Mouse (Mus musculus) right cerebral cortex, postnatal 10 days (tissue): ENCODE measurements around the gene Ust.

Source experiments
- DNase-seq, 2 experiments: peaks; one replicate each; pipeline ENCODE4 v3.0.0; 2021; ENCODE audit warnings: low spot score in 2 of 2

Ust gene

DNA sequence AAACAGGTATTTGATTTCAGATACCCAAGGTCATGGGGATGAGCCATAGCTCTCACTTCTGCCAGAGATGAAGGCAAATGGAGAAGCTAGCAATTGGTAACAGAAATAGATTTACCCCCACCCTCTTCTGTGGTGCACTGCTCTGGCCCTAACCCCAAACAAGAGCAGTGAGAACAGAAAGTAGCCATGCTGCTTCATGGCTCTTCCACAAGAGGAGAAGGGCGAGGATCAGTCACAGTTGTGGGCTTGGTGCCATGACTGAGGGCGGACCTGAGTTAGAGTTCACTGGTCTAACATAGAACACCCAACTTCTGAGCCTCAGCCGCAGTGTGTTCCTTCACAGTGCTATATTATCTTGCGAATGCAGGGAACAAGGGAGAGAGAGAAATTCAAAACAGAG is 13.8 kb downstream of the Ust start:
- peak in 1 of 2 experiments; percentile 43 for DNase-seq

DNA sequence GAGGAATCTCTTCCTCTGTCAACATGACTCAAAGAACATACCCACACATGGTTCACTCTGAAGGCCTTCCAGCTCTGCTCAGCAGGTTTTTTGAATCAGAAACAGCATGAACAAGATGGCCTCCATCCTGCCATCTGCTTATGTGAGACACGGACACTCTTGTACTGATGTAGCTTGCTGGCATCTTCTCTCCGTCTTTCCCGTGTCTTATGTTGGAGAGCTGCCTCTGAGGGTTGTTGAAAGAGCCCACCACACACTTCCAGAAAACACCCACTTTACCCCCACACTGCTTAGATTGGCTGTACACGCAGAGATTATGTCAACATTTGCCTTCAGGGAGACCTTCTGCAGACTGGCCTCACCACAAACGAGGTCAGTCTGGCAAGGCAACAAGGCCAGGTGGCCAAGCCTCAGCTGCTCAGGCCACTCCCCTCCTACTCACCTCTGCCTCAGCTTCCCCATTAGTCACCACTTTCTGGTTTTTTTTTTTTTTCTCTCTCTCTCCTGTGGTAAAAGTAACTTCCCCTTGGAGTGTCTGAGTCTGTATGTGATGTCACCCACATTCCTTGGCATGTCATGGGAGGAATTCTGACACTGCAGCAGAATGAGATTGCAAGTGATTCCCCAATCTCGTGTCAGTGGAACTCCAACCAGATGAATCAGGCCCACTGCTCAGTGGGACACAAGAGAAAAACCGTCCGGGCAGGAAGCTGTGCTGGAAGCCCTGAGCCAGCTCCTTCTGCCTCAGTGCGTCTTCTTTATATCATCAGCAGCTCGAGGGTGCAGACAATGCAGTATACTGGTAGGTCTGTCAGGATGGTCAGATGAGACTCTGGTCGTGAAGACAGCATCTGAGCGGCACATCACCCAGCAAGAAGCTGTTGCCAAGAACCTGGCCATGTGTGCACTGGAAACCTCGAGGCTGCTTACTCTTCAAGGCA is 19.4 kb downstream of the Ust start:
- DNase-seq, result peak; percentile 37 to 56

DNA sequence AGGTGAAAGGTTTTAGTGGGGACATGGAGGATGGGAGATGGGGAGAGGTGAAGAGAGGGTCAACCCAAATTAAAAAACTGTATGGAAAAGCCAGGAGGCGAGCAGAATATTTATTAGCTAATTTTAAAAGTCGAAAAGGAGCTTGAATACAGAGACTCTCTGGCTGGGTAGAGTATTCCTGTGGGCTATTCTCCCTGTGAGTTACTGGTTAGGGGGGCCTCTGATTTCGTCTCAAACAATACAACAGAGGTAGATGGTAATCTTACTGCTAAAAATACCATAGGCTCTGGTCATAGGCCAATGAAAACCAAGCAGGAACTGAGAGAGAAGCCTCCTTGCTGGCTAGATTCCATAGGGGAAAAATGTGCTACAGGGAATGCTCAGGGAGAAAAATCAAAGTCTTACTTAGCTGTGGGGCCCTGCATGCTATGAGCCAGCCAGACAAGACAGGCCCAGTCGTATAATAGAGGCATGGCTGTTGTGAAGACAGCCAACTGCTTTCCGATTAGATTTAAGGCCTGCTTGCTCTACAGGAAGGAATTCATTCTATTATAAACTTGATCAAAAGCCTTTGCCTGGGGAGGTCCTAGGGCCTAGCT is 23.0 kb downstream of the Ust start:
- peak in 1 of 2 experiments; percentile 11 for DNase-seq

DNA sequence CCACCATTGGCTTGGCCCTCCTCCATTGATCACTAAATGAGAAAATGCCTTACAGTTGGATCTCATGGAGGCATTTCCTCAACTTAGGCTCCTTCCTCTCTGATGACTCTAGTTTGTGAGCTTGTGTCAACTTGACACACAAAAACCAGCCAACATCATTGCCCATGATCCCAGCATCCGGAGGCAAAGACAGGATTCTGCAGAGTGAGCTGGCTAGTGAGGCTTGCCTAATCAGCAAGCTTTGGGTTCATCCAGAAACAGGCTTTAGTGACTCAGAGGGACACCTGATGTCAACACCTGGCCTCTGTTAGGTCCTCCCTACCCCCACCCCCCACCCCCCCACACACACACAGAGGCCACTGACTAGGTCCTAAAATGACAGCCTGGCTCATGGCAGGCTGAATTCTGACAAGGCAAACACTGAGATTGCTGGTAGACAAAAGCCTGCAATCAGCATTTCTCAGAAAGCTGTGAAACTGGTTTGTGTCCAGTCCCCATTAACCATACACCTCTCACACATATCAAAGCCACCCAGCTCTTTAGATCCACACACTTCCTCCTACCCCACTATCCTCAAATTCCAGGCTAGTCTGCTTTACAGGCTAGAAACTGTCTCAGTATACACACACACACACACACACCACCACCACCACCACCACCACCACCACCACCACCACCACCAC is 26.6 kb downstream of the Ust start:
- DNase-seq, result no peak

DNA sequence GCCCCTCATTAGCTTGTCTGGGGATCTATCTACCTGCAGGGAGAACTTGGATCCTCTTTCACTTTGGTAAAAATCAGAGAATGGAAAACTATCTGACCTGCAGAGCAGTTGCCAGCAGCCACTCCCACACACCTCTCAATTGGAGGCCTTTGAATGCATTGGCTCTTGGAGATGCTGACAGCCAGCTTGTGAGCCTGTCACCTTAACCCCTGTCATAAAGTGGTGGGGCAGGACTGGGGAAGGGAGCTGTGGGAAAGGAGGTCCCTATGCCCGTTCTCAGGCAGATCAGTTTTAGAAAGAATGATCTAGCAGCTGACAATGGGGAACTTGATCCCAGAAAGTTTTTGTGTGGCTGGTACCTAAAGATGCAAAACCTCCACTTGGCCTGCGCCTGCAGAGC is 31.2 kb downstream of the Ust start:
- no peak for DNase-seq

DNA sequence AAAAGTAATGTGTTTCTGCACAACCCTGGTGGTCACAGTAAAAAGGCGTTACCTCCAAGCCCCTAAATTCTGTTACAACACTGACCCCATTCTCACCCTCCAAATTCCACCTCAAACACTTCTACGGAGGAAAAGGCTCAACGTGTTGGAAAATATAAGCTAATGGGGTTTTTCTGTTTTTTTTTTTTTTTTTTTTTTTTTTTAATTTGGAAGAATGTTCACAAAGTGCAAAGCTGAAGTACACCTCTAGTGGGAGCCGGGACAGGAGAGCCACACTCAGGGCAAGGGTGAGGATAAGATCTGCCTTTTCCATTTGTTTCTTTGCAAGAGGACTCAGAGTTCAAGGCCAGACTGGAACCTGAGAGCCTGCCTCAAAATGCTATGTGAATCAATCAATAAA is 34.1 kb downstream of the Ust start:
- DNase-seq, result no peak

DNA sequence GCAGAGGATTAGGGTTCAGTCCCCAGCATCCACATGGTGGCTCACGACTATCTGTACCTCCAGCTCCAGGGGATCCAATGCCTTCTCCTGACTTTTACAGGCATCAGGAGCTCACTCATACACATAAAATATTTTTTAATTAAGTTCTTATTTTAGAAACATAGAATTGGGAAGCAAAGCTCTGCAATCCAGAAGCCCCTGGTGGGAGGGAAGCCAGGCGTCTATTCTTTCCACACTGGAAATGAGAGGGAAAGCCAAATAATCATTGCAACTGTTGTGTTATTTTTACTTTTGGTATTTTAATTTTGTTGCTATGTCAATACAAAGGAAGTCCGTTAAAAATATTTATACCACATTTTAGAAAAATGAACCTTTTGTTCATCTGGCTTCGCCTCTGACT is 35.8 kb downstream of the Ust start:
- no peak for DNase-seq

DNA sequence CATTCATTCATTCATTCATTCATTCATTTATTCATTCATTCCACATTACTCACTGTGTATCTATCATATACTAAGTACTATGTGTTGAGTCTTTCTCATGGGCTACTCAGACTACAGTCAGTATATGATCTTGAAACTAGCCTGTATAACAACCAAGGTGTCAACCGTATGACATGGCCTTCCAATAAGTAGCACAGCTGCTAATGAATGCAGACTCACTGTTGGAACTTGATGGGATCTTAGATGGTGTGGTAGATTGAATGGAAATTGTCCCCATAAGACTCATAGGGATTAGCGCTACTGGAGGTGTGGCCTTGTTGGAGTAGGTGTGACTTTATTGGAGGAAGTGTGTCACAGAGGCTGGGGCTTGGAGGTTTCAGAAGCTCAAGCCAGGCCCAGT is 38.8 kb downstream of the Ust start:
- DNase-seq, result no peak

DNA sequence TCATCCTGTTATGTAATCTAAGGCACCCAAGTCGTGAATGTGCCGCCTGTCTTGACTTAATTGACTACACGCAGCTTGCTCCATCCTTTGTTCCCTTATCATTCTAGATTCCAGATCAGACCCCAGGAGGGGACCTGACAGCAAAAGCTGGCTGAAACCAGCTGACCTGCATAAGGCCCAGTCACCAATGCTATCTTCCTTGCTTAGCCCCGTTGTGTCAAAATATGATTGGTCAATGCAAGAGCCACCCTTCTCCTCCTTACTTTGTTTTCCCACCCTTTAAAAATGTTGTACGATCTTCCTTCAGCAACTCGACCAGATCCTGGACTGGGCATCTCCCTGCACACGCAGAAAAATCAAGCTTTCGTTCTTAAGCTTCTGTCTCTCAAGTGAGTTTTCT is 40.7 kb downstream of the Ust start:
- no peak for DNase-seq

DNA sequence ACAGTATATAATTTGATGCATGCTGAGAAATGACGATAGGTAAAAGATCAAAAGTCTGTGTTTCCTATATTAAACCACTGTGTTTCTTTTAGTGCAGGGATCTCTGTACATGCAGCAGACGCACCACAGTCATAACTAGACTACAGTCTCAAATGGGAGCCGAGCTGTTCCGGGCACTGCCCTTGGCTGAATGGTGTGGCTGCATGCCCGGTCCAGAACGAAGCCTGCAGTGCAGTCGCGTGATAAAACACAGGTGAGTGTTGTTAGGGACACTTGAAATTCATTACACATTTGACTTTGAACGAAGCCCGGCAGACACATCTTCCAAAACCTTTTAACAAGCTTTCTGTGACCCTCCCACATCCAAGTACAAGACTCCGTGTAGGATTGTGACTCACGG is 46.6 kb downstream of the Ust start:
- DNase-seq, result no peak

DNA sequence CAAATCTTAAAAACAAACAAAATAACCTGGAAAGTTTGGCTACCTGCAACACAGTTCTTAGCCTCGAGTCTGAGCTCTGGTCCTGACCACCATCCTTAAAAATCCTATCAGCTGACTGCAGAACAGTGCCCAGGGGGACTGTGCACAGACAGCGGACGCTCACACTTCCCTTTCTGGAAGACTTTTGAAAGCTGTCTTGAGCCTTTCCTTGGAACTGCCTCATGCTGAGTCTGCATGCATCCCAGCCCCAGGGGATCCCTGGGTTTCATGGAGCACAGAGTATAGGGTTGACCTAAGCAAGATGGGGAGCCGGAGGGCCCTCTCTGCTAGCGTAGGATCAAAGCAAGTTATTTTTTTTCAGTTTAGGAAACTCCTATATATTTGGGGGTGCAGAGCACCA is 47.6 kb downstream of the Ust start:
- DNase-seq, result no peak

DNA sequence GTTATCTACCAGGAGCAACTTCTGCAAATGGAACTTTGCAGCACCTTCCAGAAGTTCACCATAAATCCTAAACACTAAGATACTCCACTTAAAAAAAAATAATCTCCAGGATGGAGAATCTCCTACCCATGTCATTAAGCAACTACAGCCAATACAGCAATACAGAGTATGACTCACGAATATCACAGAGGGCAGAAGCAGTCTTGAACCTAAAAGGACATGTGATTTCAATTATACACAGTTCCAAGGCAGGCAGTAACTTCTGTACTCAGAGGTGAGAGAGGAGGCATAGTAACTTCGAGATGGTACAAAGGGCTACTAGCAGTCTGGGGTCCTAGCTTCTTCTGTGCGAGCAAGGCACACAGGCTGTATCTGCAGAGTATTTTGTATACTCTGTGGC is 49.1 kb downstream of the Ust start:
- no peak for DNase-seq

DNA sequence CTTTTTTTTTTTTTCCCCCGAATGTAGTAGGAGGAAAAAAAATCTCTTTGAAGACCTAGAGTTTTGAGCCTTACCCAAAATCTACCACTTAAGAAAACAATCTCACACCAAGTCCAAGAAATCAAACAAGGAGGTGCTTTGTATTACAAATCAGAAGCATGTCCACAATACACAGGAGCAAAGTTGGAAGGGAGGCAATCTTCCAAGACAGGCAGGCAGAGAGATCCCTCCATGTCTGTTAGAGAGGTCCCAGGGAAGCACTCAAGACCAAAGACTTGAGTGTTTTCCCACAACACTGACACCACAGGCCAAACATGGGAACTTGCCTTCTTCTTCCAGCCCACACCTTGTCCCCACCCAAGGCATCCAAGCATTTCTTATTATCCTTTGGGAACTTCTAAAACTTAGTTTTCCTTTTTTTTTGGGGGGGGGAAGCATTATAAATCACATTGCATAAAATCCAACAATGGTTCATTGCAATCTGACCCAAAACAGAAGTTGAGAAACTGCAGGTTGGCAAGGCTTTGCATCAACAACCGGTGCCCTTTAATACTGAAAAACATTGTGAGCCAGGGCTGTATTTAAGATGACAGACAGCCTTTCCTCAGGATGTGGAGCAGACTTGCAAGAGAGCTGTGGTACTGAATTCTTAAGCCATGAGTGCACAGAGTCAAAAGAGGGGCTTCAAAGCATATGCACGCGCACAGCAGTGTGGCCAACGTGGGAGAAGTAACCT is 49.8 kb downstream of the Ust start:
- DNase-seq, result no peak

DNA sequence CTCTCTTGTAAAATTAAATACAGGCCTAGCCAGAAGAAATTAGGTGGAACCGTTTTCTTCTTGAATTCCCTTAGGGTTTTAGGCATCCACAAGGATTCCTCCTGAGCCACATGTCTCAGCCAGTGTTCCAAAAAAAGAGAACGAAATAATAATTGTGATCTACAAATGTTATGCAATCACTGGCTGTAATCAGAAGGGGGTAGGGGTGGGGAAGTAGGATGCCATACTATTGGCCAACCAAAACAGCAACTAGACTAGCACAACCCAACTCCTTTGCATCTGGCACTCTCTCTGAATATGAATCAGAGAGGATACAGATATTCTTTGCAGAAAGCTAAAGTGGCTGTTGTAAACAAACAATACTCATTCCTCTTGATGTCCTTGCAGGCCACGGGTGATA is 52.7 kb downstream of the Ust start:
- no peak for DNase-seq

DNA sequence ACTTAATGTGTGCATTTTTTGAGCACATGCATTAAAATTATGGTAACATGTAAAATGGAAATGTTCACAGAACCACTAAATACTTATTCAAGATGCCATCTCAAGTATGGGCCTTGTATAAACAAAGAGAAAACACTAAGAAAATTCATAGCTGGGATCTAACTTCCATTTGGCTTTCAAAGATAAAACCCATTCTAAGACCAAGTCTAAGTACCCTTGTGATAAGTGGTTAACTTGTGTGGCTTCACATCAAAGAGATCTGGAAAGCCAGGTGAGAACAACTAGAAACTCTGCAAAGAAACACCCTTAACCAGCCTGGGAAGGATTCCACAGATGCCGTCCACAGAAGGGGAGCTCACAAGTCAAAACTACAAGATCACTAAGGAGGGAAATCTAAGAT is 53.4 kb downstream of the Ust start:
- DNase-seq, result no peak

DNA sequence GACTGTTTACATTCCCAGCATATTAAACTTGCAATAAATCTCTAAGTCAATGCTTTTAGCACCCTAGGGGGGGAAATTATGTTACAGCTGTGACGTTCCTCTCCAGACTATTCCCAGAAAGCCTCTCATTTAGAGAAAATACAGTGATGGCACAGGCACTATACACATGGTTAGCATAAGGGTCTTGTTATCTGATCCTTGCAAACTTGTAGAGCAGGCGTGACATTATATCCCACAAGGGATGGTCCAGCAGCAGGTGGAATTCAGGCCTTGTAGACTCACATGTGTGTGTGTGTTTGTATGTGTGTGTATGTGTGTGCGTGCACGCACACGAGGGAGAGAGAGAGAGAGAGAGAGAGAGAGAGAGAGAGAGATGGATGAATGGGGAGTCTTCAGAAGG is 57.3 kb downstream of the Ust start:
- DNase-seq, result no peak

DNA sequence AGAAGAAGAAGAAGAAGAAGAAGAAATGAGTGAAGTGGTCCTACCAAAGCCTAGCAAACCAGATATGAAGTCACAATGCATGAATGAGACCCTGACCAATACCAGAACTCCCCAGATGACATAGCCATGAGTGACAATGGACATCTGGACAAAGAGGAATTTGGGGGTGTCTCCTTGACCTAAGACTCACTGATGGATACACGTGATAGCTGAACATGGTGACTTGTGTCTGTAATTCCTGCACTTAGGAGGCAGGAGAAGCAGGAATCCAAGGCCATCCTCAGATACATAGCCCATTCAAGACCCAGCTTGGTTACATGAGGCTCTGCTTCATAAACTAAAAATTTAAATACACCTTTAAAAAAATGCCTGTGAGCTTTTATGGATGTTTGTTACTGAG is 63.9 kb downstream of the Ust start:
- DNase-seq, result no peak

DNA sequence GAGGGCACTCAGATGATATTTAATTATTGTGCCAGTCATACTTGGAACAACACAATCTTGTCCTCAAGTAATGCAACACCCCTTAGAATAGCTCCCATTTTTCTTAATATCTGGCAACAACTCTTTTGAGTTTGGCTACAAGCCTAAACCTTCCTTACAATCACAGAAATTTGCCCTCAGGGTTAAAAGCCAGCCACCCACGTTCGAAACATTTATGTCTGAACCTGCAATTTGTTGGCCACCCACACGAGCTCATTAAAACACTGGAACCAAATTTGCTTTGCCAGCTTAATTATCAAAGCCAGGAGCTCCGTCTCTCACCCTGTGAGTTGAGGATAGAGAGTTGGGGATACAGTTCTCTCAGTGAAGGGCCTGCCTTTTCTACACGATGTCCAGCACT is 70.9 kb downstream of the Ust start:
- no peak for DNase-seq

DNA sequence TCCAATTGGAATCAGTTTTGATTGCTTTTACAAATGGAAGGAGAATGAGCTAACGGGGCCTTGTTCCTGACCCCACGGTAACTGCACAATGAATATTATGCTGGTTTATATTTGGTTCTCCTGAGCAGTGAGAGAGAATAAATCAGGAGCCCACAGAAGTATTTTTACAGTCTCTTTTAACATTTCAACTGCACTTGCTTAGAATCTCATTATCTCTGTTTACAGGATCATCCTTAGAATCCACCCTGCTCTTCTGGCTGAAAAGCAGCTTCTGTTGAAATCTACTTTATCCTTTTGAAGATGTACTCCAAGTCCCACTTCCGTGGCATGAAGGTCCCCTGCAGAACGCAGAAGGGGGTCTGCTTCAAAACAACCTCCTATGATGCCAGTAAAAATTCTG is 71.7 kb downstream of the Ust start:
- DNase-seq, result no peak

DNA sequence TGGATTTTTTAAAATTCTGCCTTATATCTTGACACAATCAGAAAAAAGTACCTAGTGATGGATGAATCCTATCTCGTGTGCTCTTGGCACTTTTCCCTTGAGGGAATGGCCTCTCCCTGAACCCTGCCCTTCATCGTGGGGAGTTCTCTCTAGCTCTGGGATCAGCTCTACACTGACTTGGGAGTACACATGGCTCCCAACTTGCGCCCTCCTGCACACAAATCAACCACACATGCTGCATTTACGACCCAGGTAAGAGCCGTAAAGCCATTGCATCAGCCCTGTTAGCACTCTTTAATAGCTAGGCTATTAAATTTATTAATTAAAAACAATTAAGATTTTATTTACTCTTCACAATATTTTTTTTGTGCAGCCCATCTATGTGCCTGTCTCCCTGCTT is 74.6 kb downstream of the Ust start:
- no peak for DNase-seq

DNA sequence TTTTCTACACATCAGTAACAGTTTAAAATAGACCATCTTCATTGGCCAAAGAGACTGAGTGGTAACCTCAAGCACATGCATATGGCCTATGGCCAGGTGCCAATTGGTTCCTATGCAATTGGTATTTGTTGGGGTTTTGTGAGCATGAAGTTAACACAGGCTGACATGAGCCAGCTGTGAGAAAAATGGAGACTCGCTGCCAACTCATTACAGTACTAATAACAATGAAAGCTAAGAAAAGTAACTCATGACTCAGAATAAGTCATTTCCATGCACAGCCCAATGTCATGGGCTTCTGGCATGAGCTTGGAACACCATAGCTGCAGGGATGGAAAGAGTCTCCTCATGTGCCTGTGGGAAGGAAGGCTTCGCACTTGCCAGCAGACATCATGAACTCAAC is 86.8 kb downstream of the Ust start:
- DNase-seq, result no peak
